Mouse (Mus musculus) cortical plate, adult 2 months (tissue): ENCODE measurements around the gene Bloc1s6.

Experiments
- CTCF ChIP-seq: fragments of 200-500 bp; IDR thresholded peaks from 2 replicates; pipeline ENCODE4 v1.5.1; 2011; ENCODE audit warnings: mild to moderate bottlenecking, control low read depth, low read length; ENCODE audit not compliant: insufficient read depth; ENCODE audit errors: extremely low read depth
- POLR2A ChIP-seq: fragments of 200-500 bp; IDR thresholded peaks from 2 replicates; pipeline ENCODE4 v1.6.1; 2011; ENCODE audit warnings: mild to moderate bottlenecking, low read length, control low read depth; ENCODE audit not compliant: insufficient read depth; ENCODE audit errors: extremely low read depth

- no peak for TF ChIP-seq CTCF
- TF ChIP-seq POLR2A, result no peak
Measured at GRCm38 (mm10) chr2:122712848-122713247, 25.5 kb upstream of the Bloc1s6 start.
